Mouse (Mus musculus): Measurements from ENCODE around the gene Cdc26. TPM values are rescaled to one million over a fixed set of nuclear protein-coding genes. Genes with fewer than 3 reads are reported as not detected.

Cdc26 gene
- polyA plus RNA-seq, 1 experiment, result 54.3 TPM

GRCm38 (mm10) chr4:62427978-62428758 lies 19.7 kb upstream of the Cdc26 start:
- H3K4me1 ChIP-seq (replicated peaks; ENCODE audit: control insufficient read depth, insufficient read depth, low read length), result no peaks in the 10 kb centered on the region
- no peak for DNase-seq
- no peak for TF ChIP-seq POLR2A (IDR thresholded peaks at IDR 0.05; ENCODE audit: control insufficient read depth, extremely low read depth, insufficient read depth, low read length, poor library complexity)
- no peak for TF ChIP-seq CTCF (IDR thresholded peaks at IDR 0.05; ENCODE audit: borderline replicate concordance, control insufficient read depth, extremely low read depth, insufficient read depth, low read length, poor library complexity)
- H3K27ac ChIP-seq (ENCODE audit: control insufficient read depth, insufficient read depth, low read length), result no peak overlapping the region
- peaks cover 16% of the 10 kb centered on the region for H3K36me3 ChIP-seq (ENCODE audit: control insufficient read depth, insufficient read depth, low read length)
- 84% methylated on average over 17 of the region's 17 CpGs for WGBS
- no peaks in the 10 kb centered on the region; the same call in 1 of the 2 replicates for H3K27me3 ChIP-seq (ENCODE audit: control insufficient read depth, insufficient read depth, low read length)
- no peak overlapping the region for H3K4me3 ChIP-seq (ENCODE audit: control insufficient read depth, insufficient read depth, low read length)

- Histone ChIP-seq H3K4me3 (ENCODE audit: control insufficient read depth, insufficient read depth, low read length) (no peak overlapping the region), H3K27me3 (ENCODE audit: control insufficient read depth, insufficient read depth, low read length) (no peaks in the 10 kb centered on the region; the same call in 1 of the 2 replicates), H3K36me3 (ENCODE audit: control insufficient read depth, insufficient read depth, low read length) (peaks cover 34% of the 10 kb centered on the region), H3K27ac (ENCODE audit: control insufficient read depth, insufficient read depth, low read length) (no peak overlapping the region), H3K4me1 (replicated peaks; ENCODE audit: control insufficient read depth, insufficient read depth, low read length) (no peaks in the 10 kb centered on the region)
- whole genome bisulfite sequencing, result 96% methylated on average over 4 of the region's 4 CpGs
- TF ChIP-seq CTCF (IDR thresholded peaks at IDR 0.05; ENCODE audit: borderline replicate concordance, control insufficient read depth, extremely low read depth, insufficient read depth, low read length, poor library complexity), result no peak
- no peak for TF ChIP-seq POLR2A (IDR thresholded peaks at IDR 0.05; ENCODE audit: control insufficient read depth, extremely low read depth, insufficient read depth, low read length, poor library complexity)
- DNase-seq, result no peak
Observed at GRCm38 (mm10) chr4:62425891-62426290, 17.4 kb upstream of the Cdc26 start.

GRCm38 (mm10) chr4:62419091-62419490 lies 10.6 kb upstream of the Cdc26 start:
- Histone ChIP-seq H3K4me1 (replicated peaks; ENCODE audit: control insufficient read depth, insufficient read depth, low read length) (no peaks in the 10 kb centered on the region), H3K27me3 (ENCODE audit: control insufficient read depth, insufficient read depth, low read length) (no peaks in the 10 kb centered on the region), H3K27ac (ENCODE audit: control insufficient read depth, insufficient read depth, low read length) (no peak overlapping the region), H3K36me3 (ENCODE audit: control insufficient read depth, insufficient read depth, low read length) (peaks cover 96% of the 10 kb centered on the region), H3K4me3 (ENCODE audit: control insufficient read depth, insufficient read depth, low read length) (no peak overlapping the region)
- TF ChIP-seq CTCF (IDR thresholded peaks at IDR 0.05; ENCODE audit: borderline replicate concordance, control insufficient read depth, extremely low read depth, insufficient read depth, low read length, poor library complexity) (no peak), POLR2A (IDR thresholded peaks at IDR 0.05; ENCODE audit: control insufficient read depth, extremely low read depth, insufficient read depth, low read length, poor library complexity) (no peak)
- DNase-seq, result no peak
- 98% methylated on average over 6 of the region's 6 CpGs for WGBS

- DNase-seq, result no peak
- H3K27ac ChIP-seq (ENCODE audit: control insufficient read depth, insufficient read depth, low read length), result no peak overlapping the region
- H3K27me3 ChIP-seq (ENCODE audit: control insufficient read depth, insufficient read depth, low read length), result no peaks in the 10 kb centered on the region
- no peak overlapping the region for H3K4me3 ChIP-seq (ENCODE audit: control insufficient read depth, insufficient read depth, low read length)
- peaks cover 96% of the 10 kb centered on the region for H3K36me3 ChIP-seq (ENCODE audit: control insufficient read depth, insufficient read depth, low read length)
- TF ChIP-seq POLR2A (IDR thresholded peaks at IDR 0.05; ENCODE audit: control insufficient read depth, extremely low read depth, insufficient read depth, low read length, poor library complexity), result no peak
- no peak for TF ChIP-seq CTCF (IDR thresholded peaks at IDR 0.05; ENCODE audit: borderline replicate concordance, control insufficient read depth, extremely low read depth, insufficient read depth, low read length, poor library complexity)
- H3K4me1 ChIP-seq (replicated peaks; ENCODE audit: control insufficient read depth, insufficient read depth, low read length), result no peaks in the 10 kb centered on the region
- WGBS, result 90% methylated on average over 8 of the region's 8 CpGs
Observed at GRCm38 (mm10) chr4:62418448-62418847, 10.0 kb upstream of the Cdc26 start.

- H3K27ac ChIP-seq (ENCODE audit: control insufficient read depth, insufficient read depth, low read length), result no peak overlapping the region
- 66% methylated on average over 10 of the region's 10 CpGs for WGBS
- no peak for DNase-seq
- no peak overlapping the region for H3K4me3 ChIP-seq (ENCODE audit: control insufficient read depth, insufficient read depth, low read length)
- TF ChIP-seq CTCF (IDR thresholded peaks at IDR 0.05; ENCODE audit: borderline replicate concordance, control insufficient read depth, extremely low read depth, insufficient read depth, low read length, poor library complexity) (no peak), POLR2A (IDR thresholded peaks at IDR 0.05; ENCODE audit: control insufficient read depth, extremely low read depth, insufficient read depth, low read length, poor library complexity) (no peak)
- peaks cover 4% of the 10 kb centered on the region; the same call in 1 of the 2 replicates for H3K4me1 ChIP-seq (replicated peaks; ENCODE audit: control insufficient read depth, insufficient read depth, low read length)
- no peaks in the 10 kb centered on the region for H3K27me3 ChIP-seq (ENCODE audit: control insufficient read depth, insufficient read depth, low read length)
- H3K36me3 ChIP-seq (ENCODE audit: control insufficient read depth, insufficient read depth, low read length), result peaks cover 43% of the 10 kb centered on the region
Observed at GRCm38 (mm10) chr4:62411606-62412005, 3.2 kb upstream of the Cdc26 start.

- TF ChIP-seq CTCF (IDR thresholded peaks at IDR 0.05; ENCODE audit: borderline replicate concordance, control insufficient read depth, extremely low read depth, insufficient read depth, low read length, poor library complexity) (no peak), POLR2A (IDR thresholded peaks at IDR 0.05; ENCODE audit: control insufficient read depth, extremely low read depth, insufficient read depth, low read length, poor library complexity) (no peak)
- Histone ChIP-seq H3K4me3 (ENCODE audit: control insufficient read depth, insufficient read depth, low read length) (no peak overlapping the region), H3K27me3 (ENCODE audit: control insufficient read depth, insufficient read depth, low read length) (no peaks in the 10 kb centered on the region), H3K4me1 (replicated peaks; ENCODE audit: control insufficient read depth, insufficient read depth, low read length) (peaks cover 9% of the 10 kb centered on the region; the same call in 1 of the 2 replicates), H3K36me3 (ENCODE audit: control insufficient read depth, insufficient read depth, low read length) (peaks cover 30% of the 10 kb centered on the region), H3K27ac (ENCODE audit: control insufficient read depth, insufficient read depth, low read length) (no peak overlapping the region)
- DNase-seq, result no peak
- WGBS, result 95% methylated on average over 2 of the region's 2 CpGs
Observed at GRCm38 (mm10) chr4:62410325-62410724, 1.9 kb upstream of the Cdc26 start.

Data from thymus, adult 2 months (tissue).